Mouse (Mus musculus) frontal cortex, postnatal 10 days (tissue): ENCODE data around the gene Msi2.

Source experiments
- DNase-seq, 2 experiments: peaks; one replicate each; pipeline ENCODE4 v3.0.0; 2022; ENCODE audit warnings: low spot score in 2 of 2, mixed read lengths in 1 of 2

Msi2 gene

DNA sequence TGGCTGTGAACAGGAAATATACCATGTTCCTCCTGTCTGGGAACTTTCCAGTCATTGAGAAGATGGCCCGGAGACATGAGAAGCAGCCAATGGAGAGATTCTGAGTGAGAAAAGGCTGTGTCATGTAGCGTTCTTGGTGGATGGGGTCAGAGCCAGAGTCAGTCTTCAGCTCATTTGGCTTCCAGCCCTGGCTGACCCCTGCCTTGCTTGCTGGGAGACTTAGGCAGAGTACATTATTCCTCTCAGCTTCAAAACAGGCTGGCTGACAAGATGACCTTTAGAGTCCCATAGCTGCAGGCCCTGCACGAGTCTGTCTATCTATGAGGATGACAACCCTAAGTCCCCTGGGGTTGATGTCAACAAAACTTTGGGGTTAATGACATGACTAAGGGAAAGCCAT is 348.4 kb downstream of the Msi2 start:
- no peak for DNase-seq

DNA sequence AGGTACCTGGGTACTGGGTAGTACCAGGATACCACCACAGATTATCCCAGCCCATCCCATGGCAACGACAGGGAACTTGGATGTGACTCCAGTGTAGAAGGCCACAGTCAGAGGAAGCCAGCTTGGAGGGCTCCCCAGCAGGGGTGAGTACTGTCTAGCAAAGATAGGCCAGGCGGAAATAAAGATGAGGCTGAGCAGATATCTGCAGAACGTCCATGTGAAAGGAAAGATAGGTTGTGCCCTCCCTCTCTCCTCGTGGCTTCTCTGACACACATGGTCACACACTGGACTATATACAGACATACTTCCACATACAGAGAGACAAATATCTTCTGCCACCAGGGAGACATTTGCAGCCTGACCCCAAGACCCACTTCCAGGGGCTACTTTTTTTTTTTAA is 350.8 kb downstream of the Msi2 start:
- no peak for DNase-seq

DNA sequence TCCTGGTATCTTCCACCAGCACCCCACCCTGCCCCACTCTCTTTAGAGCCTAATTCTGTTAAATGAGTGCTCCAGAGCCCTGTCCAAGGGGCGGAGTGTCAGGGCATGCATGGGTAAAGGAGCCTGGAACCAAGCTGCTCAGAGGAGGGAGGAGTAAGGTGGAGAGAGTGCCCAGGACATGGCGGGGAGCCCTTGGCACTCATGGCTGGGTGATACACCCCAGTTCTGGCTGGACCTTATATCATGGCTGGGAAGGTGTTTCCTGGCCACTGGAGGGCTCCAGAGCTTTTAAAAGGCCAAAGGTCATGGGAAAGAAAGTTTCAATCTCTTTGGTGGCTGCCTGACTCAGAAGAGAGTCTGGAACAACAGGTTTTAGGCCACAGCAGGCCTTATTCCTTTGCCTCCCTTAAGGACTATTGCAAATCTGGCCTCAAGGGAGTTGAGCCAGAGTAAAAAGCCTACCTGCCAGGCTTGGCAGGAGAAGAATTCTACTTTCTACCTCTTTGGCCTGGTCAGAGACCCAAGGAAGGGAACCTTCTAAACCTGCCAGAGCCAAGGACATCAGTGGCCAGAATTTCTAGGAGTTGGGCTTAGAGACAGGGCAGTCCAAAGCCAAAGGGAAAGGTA is 352.3 kb downstream of the Msi2 start:
- no peak for DNase-seq

DNA sequence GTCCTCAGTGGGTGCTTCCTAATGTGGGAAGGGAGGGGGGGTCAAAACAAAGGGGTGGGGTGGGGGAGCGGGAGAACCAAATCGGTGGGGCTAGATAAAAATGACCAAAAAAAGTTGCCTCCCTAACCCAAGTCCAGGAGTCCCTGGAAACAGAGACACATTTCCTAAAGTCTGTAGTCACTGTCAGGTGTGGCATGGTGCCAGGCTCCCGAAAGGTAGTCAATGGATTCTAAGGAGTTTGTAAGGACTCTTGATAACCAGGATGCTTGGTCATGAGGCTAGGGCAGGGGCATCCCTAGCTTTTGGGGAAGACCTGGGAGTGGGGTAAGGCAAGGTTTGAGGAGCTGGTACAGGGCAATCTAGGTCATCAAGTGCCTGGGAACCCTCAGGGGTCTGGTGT is 354.1 kb downstream of the Msi2 start:
- no peak for DNase-seq

DNA sequence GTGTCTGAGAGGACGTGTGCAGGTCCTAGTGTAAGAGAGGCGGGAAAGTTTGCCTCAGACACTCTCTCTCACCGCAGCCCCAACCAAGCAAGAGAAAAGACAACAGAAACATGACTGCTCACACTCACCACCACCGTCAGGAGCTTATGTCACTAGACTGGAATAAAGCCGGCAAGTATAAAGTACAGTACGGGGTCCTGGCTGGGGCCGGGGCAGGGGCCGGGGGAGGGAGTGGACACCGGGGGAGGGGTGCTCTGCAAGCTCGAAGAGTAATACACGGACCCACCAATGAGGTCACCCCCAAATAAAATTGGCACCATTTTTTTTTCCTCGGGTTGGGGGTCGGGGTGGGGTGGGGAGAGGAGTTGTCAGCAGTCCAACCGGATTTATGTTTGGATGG is 354.8 kb downstream of the Msi2 start:
- DNase-seq: no peak

DNA sequence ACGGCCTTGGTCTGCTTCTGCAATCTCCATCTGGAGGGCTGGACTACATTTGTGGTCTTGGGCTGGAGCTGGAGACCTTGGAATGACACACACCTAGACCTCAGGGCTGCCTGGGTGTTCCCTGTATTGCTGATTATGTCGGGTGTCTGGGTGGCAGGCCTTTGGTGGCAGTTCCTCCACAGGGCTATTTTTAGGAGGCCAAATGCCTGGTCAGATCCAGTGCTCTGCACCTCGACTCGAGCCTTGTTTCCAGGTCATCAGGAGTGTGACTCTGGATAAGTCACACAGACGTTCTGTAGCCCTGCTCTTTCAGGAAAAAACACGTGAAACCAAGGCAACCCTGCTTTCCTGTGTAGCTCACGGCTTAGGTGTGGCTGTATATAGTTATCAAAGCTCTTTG is 358.6 kb downstream of the Msi2 start:
- no peak for DNase-seq

DNA sequence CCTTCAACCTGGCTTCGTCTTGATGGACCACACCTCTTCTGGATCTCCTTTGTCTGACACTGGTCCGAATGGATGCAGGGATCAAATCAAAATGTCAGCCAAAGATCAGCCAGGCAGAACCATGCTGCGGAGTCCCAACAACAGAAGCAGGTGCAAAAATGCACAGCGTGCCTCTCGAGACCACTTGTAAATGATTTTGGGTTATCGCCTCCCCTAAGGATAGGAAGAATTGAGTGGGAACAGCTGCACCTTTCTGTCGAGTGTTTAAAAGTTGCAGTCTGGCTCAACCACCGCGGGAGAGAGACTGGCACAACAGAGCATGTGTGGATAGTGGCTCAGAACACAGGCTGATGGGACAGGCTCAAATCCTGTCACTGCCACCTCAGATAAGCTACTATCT is 361.0 kb downstream of the Msi2 start:
- DNase-seq: no peak

DNA sequence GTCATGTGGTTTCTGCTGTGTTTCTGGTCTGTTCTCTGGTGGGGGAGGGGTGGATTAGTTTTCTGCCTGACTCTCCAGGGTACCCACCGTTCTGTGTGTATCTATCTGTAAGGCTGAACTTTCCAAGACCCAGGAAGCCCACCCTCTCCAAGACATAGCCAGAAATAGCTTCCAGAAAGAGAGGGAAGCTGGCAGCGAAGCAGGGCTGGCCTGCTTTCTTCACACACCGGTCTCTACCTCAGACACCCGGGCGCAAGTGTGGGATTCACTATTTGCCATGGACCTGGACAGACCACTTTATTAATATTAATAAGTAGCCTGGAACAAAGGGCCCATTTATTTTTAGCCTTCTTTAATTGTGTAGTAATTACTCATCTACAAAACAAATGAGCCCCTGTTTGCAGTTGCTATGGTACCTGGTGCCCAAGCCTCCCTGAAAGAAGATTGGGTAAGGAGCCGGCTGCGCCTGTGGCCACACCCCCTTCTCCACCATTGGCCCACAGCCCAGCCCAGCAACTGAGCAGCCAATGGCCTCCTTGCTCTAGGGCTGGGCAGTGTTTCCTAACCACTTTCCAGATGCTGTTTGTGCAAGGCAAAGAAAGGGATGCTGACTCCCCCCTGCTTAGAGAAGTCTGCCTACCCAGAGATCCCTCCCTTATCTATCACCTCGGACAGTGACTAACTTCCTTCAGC is 361.6 kb downstream of the Msi2 start:
- DNase-seq: peak; percentile 85 to 87

DNA sequence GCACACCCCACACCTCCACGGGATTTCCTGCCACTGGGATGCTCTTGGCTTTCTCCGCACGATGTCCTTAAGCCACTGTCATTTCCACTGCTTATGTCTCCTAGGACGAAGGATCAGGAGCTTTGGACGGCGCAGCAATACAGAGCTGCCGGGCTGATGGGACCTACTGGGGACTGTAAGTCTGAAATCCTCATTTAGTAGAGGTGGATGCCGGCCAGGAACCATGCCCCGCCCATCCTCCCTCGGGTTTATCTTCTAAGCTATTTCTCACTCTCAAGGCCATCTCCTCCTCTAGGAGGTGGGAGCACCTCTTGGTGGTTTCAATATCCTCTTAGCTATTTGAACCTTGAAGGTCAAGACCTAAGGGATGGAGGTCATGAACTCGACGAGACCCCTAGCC is 362.3 kb downstream of the Msi2 start:
- no peak for DNase-seq

DNA sequence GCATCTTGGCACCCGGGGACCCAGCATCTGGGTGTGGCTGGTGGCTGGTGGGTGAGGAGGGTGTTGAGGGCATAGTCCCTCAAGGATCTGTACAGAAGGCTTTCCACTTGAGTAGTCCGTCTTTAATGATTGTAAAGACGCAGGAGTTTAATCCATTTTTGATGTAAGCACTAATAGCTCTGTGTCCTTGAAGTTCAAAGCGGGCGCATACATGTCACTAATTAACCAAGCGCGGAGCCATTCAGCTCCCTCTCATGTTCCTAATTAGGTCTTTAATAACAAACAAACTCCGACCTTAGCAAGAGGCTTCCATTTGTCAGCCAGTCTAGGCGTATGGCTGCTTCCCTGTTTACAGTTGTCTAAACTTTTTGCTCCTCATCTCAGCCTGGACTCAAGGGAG is 363.5 kb downstream of the Msi2 start:
- no peak for DNase-seq

DNA sequence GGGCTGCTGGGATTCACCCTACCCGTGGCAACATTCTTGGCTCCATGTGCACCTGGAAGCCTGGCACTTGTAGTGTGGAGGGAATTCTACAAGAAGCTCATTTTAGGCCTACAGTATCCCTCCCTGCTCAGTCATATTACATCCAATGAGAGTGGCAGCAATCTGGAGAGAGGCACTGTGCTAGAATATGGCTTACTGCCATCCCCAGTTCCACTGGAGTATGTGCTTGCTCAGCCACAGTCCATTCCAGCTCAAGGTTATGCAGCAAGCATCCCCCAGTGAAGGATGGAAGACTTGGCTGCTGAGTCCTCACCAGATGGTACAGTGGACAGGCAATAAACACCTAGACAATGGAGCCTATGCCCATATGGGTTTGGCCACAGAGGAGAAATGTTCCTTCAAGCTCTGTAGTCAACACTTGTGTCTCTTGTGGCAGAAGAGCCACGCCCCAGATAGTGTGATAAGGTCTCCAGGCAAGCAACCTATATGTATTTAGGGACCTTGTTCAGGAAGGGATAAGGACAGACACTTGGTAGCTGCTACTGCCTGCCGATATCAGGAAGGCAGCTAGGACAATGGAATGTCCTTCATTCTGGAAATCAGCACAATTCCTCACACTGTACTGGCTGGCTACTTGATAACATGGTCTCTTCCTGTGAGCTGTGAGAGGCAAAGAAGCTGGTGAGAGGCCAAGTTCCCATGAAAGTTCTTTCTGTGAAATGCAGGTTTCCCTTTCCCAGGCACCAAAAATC is 366.4 kb downstream of the Msi2 start:
- no peak for DNase-seq

DNA sequence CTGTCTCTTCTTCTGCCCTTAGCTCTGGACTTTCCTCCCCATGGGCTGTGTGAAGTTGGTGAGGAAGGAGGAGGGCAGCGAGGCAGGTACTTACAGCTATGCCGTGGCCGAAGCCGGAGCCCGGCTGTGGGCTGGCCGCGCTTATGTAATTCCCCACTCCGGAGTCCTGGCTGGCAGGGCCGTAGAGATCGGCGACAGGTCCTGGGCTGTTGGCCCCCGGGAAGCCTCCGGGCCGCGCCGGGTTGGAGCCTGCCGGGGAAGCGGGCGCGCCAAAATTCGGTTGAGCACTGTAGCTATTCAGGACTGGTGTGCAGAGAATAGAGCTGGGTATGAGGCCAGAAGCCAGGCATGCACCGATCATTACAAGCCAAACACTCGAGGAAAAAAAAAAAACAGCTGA is 369.6 kb downstream of the Msi2 start:
- peak in 1 of 2 experiments; percentile 49 for DNase-seq

DNA sequence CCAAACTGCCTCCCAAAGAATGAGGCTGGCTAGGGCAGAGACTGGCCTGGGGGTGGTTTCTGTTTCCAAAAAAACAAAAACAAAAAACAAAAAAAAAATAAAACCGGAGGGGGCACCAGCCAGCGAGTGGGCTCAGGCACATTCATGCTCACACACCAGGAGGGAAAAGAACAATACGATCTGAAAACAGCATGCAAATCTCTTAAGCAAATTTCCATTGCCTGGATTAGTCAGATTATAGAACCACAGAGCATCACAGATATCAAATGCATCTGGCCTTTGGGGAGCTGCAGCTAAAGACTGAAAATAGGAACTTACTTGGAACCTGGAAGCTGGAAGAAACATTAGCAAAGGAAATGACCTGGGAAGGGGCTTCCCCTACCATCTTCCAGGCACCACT is 370.3 kb downstream of the Msi2 start:
- no peak for DNase-seq

DNA sequence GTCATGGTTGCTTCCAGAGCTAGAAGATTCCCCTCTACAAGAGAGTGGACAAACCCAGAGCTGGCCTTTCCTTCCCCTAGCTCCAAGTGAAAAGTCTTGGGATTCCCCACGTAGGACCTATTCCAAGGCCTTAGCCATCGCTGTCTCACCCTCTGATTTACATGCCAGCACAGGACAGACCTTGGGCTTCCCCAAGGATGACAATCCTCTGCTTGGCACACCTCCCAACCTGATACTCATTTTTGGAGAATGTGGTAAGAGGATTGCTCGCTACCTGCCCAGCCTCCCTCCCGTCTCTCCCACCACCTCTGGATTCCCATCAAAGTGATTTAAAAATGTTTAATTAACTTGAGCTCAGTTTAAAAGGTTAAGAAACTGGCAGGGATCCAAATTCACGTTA is 372.2 kb downstream of the Msi2 start:
- DNase-seq: no peak

DNA sequence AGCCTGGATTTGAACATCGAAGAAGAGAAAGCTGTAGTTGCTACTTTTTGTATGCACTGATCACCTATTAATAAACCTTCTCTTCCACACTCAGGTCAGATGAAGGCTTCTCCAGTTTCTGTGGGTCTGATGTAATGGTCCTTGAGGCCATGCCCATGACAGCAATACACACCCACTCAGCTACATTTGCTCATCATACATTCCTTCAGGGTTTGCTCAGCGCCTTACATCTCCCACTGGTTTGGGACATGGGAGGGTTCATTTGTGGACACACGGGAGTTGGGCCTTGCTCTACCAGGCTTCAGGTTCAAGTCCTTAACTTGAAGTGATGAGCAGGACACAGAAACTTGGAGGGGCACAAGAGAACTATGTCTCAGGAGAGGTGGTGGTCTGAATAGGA is 380.4 kb downstream of the Msi2 start:
- DNase-seq: no peak

DNA sequence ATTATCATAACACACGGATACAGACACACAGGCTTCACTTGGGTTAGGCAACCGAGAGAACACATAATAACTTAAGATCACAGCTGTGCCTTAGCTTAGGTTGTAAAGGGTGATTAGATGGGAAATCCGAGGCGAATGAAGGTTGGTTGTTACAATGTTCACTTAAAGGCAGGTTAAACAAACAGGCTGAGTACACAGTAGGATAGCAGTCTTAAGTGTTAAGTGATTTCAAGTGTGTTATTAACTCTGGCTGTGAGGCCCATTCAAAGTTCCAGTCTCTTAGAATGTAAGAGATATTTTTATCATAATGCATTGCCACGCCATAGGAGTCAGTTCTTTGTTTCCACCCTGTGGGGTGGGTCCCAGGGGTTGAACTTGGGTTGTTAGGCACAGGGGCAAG is 383.4 kb downstream of the Msi2 start:
- no peak for DNase-seq

DNA sequence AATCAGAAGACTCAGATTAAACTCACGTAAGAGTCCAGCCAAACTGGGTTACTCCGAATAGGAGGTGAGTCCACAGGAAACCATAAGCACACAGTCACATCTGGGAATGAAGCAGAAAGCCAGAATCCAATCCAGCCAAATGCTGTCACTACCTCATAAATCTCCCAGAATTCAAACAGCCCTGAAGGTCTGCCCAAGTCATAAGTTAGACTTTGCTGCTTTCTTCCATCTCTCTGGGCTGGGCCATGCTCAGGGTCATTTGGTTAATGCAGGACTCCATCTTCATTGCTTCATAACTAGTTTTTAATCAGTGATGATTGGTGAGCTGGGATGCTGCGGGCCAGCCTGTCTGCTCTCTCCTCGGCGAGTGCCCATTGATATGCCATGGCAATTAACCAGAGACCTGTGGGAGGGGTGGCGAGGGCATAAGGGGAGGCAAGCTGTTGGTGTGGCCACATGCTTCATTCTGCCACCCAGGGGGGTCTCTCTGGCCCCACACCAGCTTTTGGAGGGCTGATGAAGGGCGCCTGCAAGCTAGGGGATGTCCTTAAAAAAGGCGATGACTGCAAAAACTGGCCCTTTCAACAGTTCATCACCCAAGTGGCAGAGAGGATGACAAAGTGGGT is 385.9 kb downstream of the Msi2 start:
- no peak for DNase-seq

DNA sequence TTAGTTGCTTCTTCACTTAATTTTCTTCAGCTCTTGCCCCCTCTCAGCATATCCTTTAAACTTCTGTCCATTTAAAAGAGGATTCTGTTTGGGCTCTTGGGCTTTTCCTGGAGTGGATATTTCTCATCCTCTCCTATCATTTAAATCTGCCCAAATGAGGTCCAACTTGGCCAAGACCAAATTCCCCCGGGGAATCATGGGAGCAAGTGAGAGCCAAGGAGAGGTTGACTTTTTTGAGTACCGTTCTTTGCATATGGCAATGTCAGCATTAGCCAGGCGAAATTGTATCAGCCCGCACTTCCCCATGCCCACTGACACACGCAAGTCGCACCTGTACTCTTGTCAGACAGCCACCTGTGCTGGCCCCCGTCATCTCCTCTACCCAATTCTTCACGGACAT is 386.6 kb downstream of the Msi2 start:
- no peak for DNase-seq

DNA sequence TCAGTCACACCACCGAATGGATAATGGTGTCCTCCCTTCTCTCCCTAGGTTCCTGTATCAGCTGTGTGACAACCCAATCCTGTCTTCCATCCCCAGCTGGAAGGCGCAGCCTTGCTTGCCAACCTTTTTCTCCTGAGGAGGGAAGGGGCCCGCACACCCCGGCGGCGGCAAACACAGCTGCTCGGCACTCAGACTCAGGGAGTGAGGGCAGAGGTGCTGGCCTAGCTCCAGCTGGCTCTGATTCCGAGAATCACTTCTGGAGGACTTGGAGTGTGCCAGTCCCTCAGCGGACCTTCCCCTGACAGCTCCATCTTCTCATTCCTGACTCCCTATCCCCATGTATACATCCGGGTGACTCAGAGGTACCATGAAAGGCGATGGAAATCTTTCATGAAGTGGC is 387.5 kb downstream of the Msi2 start:
- DNase-seq: peak; percentile 20 to 47

DNA sequence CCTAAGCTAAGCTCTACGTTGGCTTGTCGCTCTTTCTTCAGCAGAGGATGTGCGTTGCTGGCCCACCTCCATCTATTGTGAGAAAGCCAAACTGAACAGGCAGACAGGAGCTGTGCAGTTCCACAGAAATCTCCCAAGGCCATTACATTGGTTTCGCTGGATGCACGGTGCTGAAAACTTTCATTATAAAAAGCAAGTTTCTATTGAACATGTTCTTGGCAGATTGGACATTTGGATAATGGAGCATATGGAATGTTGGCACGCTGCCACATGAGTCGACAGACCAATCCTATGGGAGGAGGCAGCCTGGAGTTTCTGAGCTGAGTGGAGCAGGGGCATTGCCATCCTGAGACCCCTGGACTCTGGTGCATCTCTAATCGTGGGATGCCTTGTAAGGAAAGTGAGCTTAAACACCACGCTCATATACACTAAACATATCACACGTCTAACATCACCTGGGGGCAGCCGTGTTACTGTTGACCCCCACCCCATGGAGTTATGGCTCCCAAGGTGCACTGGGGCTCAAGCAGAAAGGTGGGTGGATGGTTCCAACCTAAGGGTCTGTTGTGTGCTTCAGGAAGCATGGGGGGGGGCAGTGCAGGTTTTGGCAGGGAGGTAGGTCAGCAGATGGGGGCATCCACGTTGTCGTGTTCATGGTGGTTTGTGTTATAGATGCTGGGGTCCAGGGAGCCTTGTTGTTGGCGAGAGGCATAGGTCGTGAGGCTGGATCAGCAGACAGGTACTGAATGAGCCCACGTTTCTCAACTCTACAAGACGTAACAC is 389.3 kb downstream of the Msi2 start:
- no peak for DNase-seq

DNA sequence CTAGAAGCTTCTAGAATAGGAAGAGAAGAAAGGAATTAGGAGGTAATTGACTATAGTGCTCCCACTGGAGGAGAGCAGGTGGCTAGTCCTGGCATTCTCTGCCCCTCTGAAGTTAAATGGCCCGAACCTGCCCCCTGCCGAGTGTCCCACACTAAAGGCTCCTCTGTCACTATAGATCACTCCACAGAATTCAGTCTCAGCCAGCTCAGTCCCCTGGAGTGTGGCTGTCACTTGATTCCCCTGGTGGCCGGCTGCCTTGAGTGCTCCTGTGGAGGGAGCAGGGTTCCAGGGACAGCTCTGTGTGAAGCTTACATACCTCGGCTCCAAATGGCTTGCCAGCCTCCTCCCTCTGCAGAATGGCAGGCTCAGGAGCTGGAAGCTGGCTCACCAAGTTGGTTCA is 391.3 kb downstream of the Msi2 start:
- DNase-seq: no peak

DNA sequence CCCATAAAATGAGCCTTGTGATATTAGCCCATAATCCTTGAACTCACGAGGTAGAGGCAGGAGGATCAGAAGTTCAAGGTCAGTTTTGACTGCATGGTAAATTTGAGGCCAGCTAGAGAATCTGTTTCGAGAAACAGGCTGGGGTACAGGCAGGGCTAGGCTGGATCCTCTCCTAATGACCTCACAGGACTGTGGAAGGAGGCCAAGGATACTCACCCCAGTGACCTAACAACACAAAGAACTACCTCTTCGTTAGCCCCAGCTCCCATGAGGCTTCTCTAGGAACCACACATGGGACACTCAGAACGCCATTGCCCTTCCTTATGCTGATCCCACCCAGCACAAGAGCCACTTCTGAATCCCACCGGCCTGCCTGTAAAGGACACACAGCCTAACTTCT is 399.5 kb downstream of the Msi2 start:
- no peak for DNase-seq
